Mouse (Mus musculus): ENCODE measurements around the gene Cldn34b3. TPM values are rescaled to one million over a fixed set of nuclear protein-coding genes. Genes with fewer than 3 reads are reported as not detected.
"Not testable (repeated sequence)": the region's sequence is repeated elsewhere in the genome, so short reads cannot be mapped to it uniquely, and the experiment has no call there.

Gene Cldn34b3
- not detected in 2 replicates for polyA plus RNA-seq (2012)

DNA sequence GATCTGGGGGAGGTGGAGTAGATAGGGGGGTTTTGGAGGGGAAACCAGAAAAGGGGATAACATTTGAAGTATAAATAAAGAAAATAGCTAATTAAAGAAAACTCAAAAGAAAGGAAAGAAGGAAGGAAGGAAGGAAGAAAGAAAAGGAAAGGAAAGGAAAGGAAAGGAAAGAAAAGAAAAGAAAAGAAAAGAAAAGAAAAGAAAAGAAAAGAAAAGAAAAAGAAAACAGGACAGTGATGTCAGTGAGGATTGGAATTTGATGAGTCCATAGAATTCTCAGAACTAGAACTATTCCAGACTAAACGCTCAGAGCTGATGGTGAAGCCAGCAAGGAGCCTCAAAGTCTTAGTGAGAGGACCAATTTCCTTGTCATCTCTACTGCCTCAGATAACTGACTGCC is at the start of gene Cldn34b3:
TSS of gene Cldn34b3 (plus strand) at position 301 of the 400 bp plus-strand sequence.
- not testable (repeated sequence) for TF ChIP-seq GATA1 (IDR thresholded peaks at IDR 0.05; ENCODE audit: low read length)

Other genes starting within 250 kb of the Cldn34b3 start
- gene Cldn34b4, start 129.0 kb downstream of the Cldn34b3 start, polyA plus RNA-seq (2012): not detected in 2 replicates

Data from G1E-ER4 (cell line).